Mouse (Mus musculus) ovary, adult 2 months (tissue): ENCODE measurements around the gene Baat. TPM values are rescaled to one million over a fixed set of nuclear protein-coding genes. Genes with fewer than 3 reads are reported as not detected.

ENCODE experiments used
- polyA plus RNA-seq: library from polyadenylated mRNA; depleted of rRNA; stranded (reverse); fragments of >200 nt; gene quantifications from 2 replicates; pipeline ENCODE4 v1.2.3, GENCODE M21; 2012; rRNA removed

Baat gene
- polyA plus RNA-seq, result 0.07 TPM in 1 of 2 replicates, not detected in the other

GRCm38 (mm10) chr4:49506386-49506785 lies at the start of gene Baat:
Baat (minus strand) TSS chr4:49506557.

GRCm38 (mm10) chr4:49549383-49549782 lies 43.0 kb upstream of the Baat start, which contains the start of gene Aldob:
Aldob (minus strand) TSS chr4:49549546.

GRCm38 (mm10) chr4:49520572-49521340 lies 14.4 kb upstream of the Baat start, which contains the start of the genes Mrpl50 and Zfp189:
Mrpl50 (minus strand) TSS chr4:49521093.
Zfp189 (plus strand) TSS chr4:49521176.

GRCm38 (mm10) chr4:49473435-49474100 lies 32.8 kb downstream of the Baat start, which contains the start of gene Acnat1:
Acnat1 (minus strand) TSS chr4:49473912.

Other genes starting within 250 kb of the Baat start
- gene Acnat2, start 98.4 kb downstream of the Baat start, polyA plus RNA-seq, result 0.09 TPM in 1 of 2 replicates, not detected in the other
- not detected in 2 replicates for gene Acnat1, start 32.6 kb downstream of the Baat start, polyA plus RNA-seq
- gene Mrpl50, start 14.5 kb upstream of the Baat start, polyA plus RNA-seq, result 1.3 and 1.5 TPM in 2 replicates
- gene Zfp189, start 14.6 kb upstream of the Baat start, polyA plus RNA-seq, result 1.1 and 1.3 TPM in 2 replicates
- 1.00 and 2.8 TPM in 2 replicates for gene Aldob, start 43.0 kb upstream of the Baat start, polyA plus RNA-seq
- gene Tmem246, start 91.3 kb upstream of the Baat start, polyA plus RNA-seq, result 21.6 and 24.4 TPM in 2 replicates
- 18.7 and 21.6 TPM in 2 replicates for gene Rnf20, start 125.4 kb upstream of the Baat start, polyA plus RNA-seq
- gene Ppp3r2, start 175.5 kb upstream of the Baat start, polyA plus RNA-seq, result not detected in 2 replicates